Mouse (Mus musculus) hematopoietic stem cell, adult 5-6 weeks (primary cell): ENCODE measurements around the gene Cmss1. TPM values are rescaled to one million over a fixed set of nuclear protein-coding genes. Genes with fewer than 3 reads are reported as not detected.

ENCODE experiments used
- ATAC-seq, 2 experiments: fragments of 125-278 bp in 1 of 2; replicated peaks in 1 of 2; 2 replicates each; pipeline ENCODE4 v1.8.0; 2016 to 2017; ENCODE audit warnings: inconsistent platforms in 2 of 2, mild to moderate bottlenecking in 2 of 2, moderate number of reproducible peaks in 2 of 2, low read depth in 1 of 2, moderate TSS enrichment in 1 of 2; ENCODE audit not compliant: low FRiP score in 2 of 2, poor library complexity in 2 of 2, severe bottlenecking in 2 of 2, insufficient read depth in 1 of 2, low TSS enrichment in 1 of 2
- total RNA-seq: library from RNA; stranded (forward); fragments of 172-1452, 232-1000 nt; gene quantifications from 2 replicates; pipeline ENCODE4 v1.2.3, GENCODE M21; 2017

The Cmss1 gene
- total RNA-seq, result 83.8 and 89.4 TPM in 2 replicates

DNA sequence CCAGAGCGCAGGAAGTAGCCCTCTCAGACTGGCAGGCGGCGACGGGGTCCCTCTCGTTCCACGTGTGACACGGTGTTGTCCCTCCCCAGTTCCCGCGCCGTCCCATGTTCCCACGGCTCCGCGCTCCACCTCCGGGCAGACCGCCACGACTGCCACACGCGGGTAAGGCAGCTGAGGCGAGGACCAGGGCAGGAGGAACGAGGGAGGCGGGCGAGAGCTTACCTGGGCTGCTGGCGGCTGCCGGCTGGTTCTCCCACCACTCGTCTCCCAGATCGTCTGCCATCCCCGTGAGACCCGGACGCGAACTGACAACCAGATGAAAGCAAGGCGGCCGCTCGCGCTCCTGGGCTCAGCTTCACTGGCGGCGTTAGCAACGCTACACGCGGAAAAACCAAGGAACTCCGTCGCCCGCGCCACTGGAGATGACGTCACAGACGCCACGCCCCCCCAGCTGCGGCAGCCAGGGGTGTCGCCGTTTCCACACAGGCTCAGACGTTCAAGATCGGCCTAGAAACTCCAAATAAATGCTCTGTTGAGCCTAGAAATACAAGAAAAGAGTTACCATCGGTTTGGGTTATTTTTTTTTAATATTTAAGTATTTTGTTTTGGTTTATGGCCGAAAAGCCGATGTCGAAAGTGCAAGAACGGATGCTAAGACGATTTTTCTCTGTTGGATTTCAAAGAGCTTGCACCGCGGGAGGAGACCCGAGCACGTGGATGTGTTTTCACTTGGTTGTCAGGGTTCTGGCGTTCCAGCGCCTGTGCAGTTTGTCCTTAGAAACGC lies at the start of gene Cmss1:
Cmss1 (minus strand) TSS at position 421 of the 784 bp plus-strand sequence.
- peak; percentile 94 to 96 for ATAC-seq

- no peak for ATAC-seq
These were observed 43.2 kb upstream of the Cmss1 start for GRCm38 (mm10) chr16:57649888-57650287.

DNA sequence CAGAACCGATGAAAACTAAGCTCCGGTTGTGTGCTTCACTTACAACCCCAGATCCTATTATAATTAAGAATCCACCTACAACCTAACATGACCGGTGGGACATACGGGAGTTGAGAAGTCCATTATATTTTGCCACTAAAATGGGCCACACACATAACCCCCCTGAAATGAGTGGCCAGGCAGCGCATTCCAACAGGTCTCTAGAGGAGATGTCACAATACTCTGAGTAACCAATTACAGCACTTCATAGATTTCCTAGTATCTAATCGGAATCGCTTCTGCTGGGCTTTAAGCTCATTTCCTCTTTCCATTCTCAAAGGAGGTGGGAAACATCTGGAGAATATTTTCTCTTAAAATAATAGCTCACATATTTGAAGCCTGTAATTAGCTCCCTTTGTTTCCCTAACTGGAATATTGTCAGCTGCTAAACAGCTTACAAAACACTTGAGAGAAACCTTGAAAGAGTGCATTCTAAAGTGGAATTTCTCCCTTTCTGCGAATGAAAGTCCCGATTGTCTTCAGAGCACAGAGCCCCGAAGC lies 34.8 kb upstream of the Cmss1 start:
- ATAC-seq, result no peak

GRCm38 (mm10) chr16:57634766-57635165 lies 28.1 kb upstream of the Cmss1 start:
- ATAC-seq, result no peak

DNA sequence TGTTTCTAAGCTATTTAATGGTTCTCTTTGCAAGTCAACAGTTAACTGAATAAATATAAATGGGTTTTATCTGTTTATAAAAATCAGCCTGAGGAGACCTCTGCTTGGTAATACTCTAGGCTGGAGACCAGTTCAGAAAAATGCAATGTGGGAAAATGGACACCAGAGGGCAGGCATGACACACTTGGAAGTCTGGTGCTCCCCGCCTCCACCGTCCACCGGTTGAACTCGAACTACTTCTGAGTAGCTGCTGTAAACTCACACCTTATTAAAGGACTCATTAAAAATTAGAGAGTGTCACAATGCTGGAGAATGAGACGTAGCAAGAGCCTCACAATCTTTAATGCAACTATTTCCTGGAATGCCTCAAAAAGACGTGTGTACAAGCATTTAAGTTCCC lies 27.5 kb upstream of the Cmss1 start:
- ATAC-seq, result peak; percentile 94 to 96

DNA sequence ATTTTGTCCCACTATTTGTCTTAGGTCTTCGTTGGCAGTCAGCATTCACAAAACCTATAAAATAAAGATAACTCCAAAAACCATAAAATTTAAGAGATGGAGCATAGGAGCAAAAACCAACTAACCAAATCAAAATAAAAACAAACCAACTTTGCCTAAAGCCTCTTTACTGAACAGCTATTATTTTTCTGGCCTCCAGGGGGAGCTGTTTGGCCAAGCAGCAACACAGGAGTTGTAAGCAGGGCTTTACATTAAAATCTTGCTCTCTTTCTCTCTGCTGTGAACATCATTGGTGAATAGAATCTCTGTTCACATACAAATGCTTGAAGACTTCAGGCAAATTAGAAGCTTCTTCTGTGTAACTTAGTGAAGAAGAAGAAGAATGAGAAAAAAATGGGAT lies 5.1 kb upstream of the Cmss1 start:
- peak; percentile 62 to 71; a peak in 3 of 4 replicates for ATAC-seq

- no peak for ATAC-seq
These were observed 5.6 kb downstream of the Cmss1 start for GRCm38 (mm10) chr16:57601031-57601430.

DNA sequence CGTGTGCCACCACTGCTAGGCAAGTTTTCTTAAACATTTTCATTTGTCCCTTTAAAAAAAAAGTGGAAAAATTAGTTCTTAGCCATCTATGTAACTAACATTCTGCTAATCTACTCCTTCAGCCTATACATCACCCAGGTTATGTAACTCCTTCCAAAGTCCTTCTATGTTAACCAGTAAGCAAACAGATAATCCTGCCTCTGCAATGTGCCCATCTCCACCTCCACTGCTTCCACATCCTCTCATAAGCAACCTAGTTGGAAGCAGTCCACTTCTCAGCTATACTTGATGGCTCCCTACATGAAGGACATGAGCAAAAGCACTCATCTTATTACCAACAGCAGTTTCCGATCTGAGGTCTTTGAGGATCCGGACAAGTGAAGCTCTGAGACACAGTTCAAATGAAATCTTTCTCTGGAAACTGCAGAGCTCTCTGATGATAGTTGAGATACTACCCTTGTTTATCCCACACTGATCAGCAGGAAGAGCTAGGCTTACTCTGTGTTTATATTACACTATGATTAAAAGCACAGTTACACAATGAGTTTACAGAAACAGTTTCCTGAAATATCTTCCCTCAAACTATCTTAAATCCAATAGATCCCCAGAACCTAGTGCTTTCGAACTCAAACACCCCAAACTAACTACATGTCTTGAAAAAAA lies 9.2 kb downstream of the Cmss1 start:
- ATAC-seq, result no peak

GRCm38 (mm10) chr16:57593422-57594157 lies 13.1 kb downstream of the Cmss1 start:
- peak; percentile 78 to 86 for ATAC-seq

DNA sequence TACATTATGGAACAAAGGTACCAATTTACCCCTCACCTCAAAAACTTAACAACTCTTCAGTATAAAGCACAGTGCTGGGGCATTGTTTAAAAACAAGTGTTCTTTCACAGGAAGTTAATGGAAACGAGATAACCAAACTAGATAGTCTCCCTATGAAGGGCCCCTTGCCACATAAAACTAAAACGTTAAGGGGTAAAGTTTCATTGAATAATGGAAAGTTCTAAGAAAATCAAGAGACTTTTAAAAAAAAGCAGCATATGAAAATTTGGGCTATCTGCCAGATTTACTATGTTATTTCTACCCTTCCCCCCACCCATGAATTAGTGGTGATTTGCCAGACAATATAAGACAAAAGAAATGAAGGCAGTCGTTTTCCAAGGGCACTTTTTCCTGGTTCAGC lies 21.5 kb downstream of the Cmss1 start:
- ATAC-seq, result peak; percentile 25; a peak in 1 of 4 replicates

DNA sequence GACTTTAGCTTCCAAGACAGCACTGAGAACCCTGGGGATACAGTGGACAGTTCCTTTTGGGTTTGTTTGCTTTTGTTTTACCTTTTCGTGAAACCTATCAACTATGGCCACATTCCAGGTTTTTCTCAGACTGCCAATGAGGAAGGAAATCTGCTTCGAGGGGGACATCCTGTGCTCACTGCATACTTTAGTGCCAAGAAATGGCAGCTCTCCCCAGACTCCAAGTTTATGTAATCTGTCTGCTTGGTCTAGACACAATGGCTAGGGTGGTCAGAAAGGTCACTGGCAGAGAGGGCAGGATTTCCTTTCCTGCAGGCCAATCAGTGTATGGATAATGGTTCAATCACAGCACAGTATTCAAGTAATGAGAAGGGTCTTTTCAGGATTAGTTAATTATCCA lies 24.7 kb downstream of the Cmss1 start:
- ATAC-seq, result peak; percentile 66 to 70

- peak; percentile 59 to 74 for ATAC-seq
These were observed 26.6 kb downstream of the Cmss1 start for GRCm38 (mm10) chr16:57580041-57580440.

DNA sequence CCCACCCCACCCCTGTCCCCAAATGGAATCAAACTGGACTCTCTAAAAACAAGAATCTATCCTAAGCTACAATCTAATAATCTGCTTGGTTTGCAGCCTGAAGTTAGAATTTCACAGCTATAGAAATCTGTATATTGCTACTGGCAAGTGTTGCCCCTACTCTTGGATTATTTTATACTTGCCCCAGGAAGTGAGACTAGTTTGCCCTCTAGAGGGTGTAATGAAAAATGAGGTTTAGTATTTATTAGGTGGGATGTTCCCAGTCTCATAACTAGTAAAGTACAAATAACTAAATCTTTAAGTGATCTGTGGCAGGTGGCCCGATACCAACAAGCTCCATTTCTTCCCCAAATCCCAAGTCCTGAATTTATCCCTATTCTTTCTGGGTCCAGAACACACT lies 29.1 kb downstream of the Cmss1 start:
- ATAC-seq, result no peak

GRCm38 (mm10) chr16:57575764-57576388 lies 30.8 kb downstream of the Cmss1 start:
- no peak for ATAC-seq

GRCm38 (mm10) chr16:57573831-57574230 lies 32.8 kb downstream of the Cmss1 start:
- ATAC-seq, result no peak

- ATAC-seq, result no peak
These were observed 35.8 kb downstream of the Cmss1 start for GRCm38 (mm10) chr16:57570789-57571311.

DNA sequence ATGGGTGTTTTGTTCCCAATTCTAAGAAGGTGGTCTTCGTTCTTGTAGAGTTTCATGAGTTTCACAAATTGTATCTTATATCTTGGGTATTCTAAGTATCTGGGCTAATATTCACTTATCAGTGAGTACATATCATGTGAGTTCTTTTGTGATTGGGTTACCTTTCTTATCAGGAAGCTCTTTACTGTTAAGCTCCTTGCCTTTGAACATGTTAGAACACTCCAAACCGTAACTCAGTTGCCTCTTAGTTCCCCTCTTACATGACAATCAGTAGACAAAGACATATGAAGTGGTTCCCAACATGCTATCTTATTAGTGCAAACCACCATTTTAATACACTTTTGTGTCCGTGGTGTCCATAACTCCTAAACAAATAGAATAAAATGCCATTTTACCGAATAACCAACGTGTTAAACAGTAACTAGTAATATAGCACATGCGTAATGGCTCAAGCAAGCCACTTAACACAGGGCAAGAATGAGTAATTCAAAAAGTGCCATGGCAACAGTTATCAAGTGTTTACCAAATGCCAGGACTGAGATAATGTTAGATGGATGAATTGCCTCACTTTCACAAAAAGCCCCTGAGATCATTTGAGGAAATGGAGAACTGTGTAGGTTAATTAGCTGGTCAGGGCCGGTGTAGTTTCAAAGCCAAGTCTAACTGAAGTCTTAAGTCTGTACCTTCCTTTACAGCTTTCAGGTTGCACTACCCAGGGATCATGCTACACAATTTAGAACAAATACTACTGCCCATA lies 37.8 kb downstream of the Cmss1 start:
- no peak for ATAC-seq
